Mouse (Mus musculus): Measurements from ENCODE around the gene Oas1g.
"Not testable (repeated sequence)": the region's sequence is repeated elsewhere in the genome, so short reads cannot be mapped to it uniquely, and the experiment has no call there.

GRCm38 (mm10) chr5:120894692-120895091 lies 7.3 kb upstream of the Oas1g start:
- TF ChIP-seq POLR2A (IDR thresholded peaks at IDR 0.05; ENCODE audit: control insufficient read depth, low read depth, low read length); CTCF (IDR thresholded peaks at IDR 0.05; ENCODE audit: control insufficient read depth, insufficient read depth, insufficient replicate concordance, low read depth, low read length): not testable (repeated sequence)

Data from testis, adult 2 months (tissue).